Mouse (Mus musculus): Measurements from ENCODE around the gene Abt1. TPM values are rescaled to one million over a fixed set of nuclear protein-coding genes. Genes with fewer than 3 reads are reported as not detected.

The Abt1 gene
- total RNA-seq, 2 experiments from 2014 or later, result 7.9 to 8.7 TPM

Other genes with a start within 250 kb of the Abt1 start
- gene Vmn1r220, start 235.9 kb downstream of the Abt1 start, total RNA-seq (2021), result not detected
- not detected for gene Vmn1r221, start 209.7 kb downstream of the Abt1 start, total RNA-seq (2021)
- not detected for gene Vmn1r222, start 187.9 kb downstream of the Abt1 start, total RNA-seq (2021)
- gene Vmn1r223, start 176.7 kb downstream of the Abt1 start, total RNA-seq (2021), result not detected
- 10 to 100 TPM; 37.7 to 38.8 TPM for gene Zfp322a, start 54.7 kb downstream of the Abt1 start, total RNA-seq (2021)
- not detected for gene Btn1a1, start 42.0 kb upstream of the Abt1 start, total RNA-seq (2021)
- gene Btn2a2, start 65.0 kb upstream of the Abt1 start, total RNA-seq (2021), result under 1 TPM; 0.51 to 0.80 TPM
- gene Hist1h4h, start 107.2 kb upstream of the Abt1 start, total RNA-seq (2021), result 100 to 1,000 TPM; 363 to 377 TPM
- 10 to 100 TPM; 12.2 to 14.4 TPM for gene Hist1h2af, start 110.0 kb upstream of the Abt1 start, total RNA-seq (2021)
- 1 to 10 TPM; 3.9 to 4.9 TPM for gene Hist1h3g, start 111.6 kb upstream of the Abt1 start, total RNA-seq (2021)
- gene Hist1h2bh, start 119.5 kb upstream of the Abt1 start, total RNA-seq (2021), result 1 to 10 TPM; 1.1 to 1.2 TPM
- 10 to 100 TPM; 16.2 to 17.4 TPM for gene Hist1h3f, start 120.2 kb upstream of the Abt1 start, total RNA-seq (2021)
- 100 to 1,000 TPM; 143 to 156 TPM for gene Hist1h4f, start 127.8 kb upstream of the Abt1 start, total RNA-seq (2021)
- gene Hist1h1d, start 129.4 kb upstream of the Abt1 start, total RNA-seq (2021), result 1 to 10 TPM; 4.3 to 6.0 TPM
- 10 to 100 TPM; 47.8 to 49.2 TPM for gene Hist1h3e, start 138.5 kb upstream of the Abt1 start, total RNA-seq (2021)
- gene Hist1h2ae, start 147.4 kb upstream of the Abt1 start, total RNA-seq (2021), result 1 to 10 TPM; 5.6 to 6.4 TPM
- 10 to 100 TPM; 74.7 to 86.4 TPM for gene Hist1h2bg, start 147.5 kb upstream of the Abt1 start, total RNA-seq (2021)
- gene Hist1h2bf, start 150.3 kb upstream of the Abt1 start, total RNA-seq (2021), result 10 to 100 TPM; 30.2 to 30.9 TPM
- 1 to 10 TPM; 5.2 to 9.9 TPM for gene Hist1h2ad, start 150.5 kb upstream of the Abt1 start, total RNA-seq (2021)
- 10 to 100 TPM; 12.8 to 15.5 TPM for gene Hist1h3d, start 151.9 kb upstream of the Abt1 start, total RNA-seq (2021)
- gene Hist1h4d, start 157.7 kb upstream of the Abt1 start, total RNA-seq (2021), result 100 to 1,000 TPM; 132 to 135 TPM
- gene Hist1h2be, start 197.3 kb upstream of the Abt1 start, total RNA-seq (2021), result 10 to 100 TPM; 12.0 to 12.3 TPM
- 10 to 100 TPM; 42.1 to 46.4 TPM for gene Hist1h1e, start 198.7 kb upstream of the Abt1 start, total RNA-seq (2021)